Mouse (Mus musculus): ENCODE data around the gene Crybg2. TPM values are rescaled to one million over a fixed set of nuclear protein-coding genes. Genes with fewer than 3 reads are reported as not detected.

The Crybg2 gene
- total RNA-seq (2014; rRNA removed): 0.94 and 1.4 TPM in 2 replicates
- polyA plus RNA-seq (2012; rRNA removed): 0.42 and 1.6 TPM in 2 replicates

DNA sequence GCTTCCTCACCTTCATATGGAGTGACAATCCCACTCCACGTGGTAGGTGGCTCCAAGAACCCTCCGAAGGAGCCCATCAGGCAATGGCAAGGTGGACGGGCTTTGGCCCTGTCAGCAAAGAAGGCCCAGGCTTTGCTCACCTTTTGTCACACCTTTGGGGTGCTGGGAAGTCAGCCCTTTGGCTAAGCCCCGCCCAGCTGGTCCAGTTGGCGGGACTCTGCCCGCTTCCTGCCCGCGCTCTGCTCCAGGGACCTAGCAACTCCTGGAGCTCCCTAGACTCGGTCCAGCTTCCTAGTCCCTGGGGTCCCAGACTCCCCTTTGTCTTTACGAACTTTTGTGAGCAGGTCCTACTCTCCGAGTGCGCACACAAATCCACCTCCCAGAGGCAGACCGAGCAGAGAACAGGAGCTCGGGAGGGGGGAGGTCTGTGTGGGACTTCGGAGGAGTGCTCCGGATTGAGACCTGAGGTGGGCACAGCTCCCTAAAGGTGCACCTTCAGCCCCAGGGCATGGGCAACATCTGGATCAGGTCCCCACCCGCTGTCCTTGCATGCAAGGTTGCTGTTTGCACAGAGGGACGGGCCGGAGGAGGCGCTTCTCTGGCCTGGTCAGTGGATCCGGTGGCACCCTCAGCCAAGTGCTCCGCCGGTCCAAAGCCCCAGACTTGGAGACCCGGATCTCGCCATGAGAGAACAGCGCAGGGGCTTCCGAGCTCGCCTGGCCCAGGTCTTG lies at the start of gene Crybg2:
TSS of gene Crybg2 (plus strand) at position 681 of the 731 bp plus-strand sequence.
- no peak for TF ChIP-seq POLR2A (IDR thresholded peaks at IDR 0.05; ENCODE audit: extremely low read depth, insufficient read depth, low read length)
- no peak for TF ChIP-seq CTCF (IDR thresholded peaks at IDR 0.05; ENCODE audit: low read depth, low read length)
- H3K79me2 ChIP-seq (ENCODE audit: control insufficient read depth, insufficient read depth, low read length): no peaks in the 10 kb centered on the region
- no peak within 1 kb of the TSS; the same call in 1 of the 2 replicates for H3K4me3 ChIP-seq (ENCODE audit: insufficient read depth, low read depth, low read length)
- DNase-seq (ENCODE audit: extremely low read depth, low read depth, low spot score): peak; percentile 12
- H3K9ac ChIP-seq (ENCODE audit: low read depth, low read length): no peak within 1 kb of the TSS
- H3K27me3 ChIP-seq (ENCODE audit: control insufficient read depth, insufficient read depth, low read length): no peaks in the 10 kb centered on the region
- 51% methylated on average over 28 of the region's 28 CpGs for WGBS
- no peaks in the 10 kb centered on the region for H3K36me3 ChIP-seq (ENCODE audit: control insufficient read depth, insufficient read depth, low read length)
- H3K27ac ChIP-seq (replicated peaks; ENCODE audit: insufficient read depth, low read depth, low read length): peak within 1 kb of the TSS; percentile 38; the same call in 1 of the 2 replicates
- H3K4me1 ChIP-seq (ENCODE audit: control insufficient read depth, insufficient read depth, low read length): no peaks in the 10 kb centered on the region; the same call in 1 of the 2 replicates

DNA sequence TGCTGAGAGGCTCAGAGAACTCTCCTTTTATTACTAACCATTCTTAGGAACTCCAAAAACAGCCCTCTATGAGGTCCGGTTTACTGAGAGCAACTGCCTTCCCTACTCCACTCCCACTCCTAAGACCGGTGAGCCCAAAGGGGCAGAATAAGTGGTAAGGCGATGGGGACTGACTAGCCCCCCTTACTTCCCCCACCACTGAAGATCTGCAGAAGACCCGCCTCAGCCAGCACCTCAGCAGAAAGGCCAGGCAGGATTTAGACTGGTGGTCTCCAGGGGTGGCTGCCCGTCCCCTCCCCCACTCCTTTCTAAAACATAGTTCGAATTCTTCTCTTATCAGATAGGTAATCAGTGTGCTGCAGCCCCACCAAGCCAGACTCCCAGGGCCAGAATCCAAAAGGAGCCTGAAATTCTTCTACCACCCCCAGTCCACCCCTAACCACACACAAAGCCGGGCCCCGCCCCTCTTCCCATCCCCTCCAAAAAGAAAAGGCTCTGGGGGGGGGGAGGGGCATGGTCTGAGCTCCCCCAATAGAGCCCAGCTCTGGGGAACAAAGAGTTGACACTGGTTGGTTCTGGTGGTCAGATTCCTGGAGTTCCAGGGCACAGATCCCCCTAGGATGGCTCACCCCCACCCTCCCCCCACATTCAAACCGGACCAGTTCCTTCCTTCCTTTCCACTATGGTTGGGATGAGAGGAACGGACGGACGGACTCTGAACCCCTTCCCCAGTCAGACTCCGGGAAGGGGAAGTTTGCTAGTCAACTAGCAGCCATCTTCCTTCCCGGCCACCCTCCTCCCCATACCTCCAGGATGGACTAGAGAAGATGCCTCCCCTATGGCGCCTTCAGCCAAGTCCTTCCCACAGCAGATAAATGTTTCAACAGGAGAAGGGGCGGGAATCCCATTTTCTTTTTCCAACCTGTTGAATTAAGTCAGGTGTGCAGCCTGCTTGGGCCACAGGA lies 48.9 kb upstream of the Crybg2 start:
- no peaks in the 10 kb centered on the region for H3K4me1 ChIP-seq (ENCODE audit: control insufficient read depth, insufficient read depth, low read length)
- H3K27ac ChIP-seq (replicated peaks; ENCODE audit: insufficient read depth, low read depth, low read length): no peak overlapping the region
- 39% methylated on average over 16 of the region's 16 CpGs for WGBS
- no peak overlapping the region for H3K9ac ChIP-seq (ENCODE audit: low read depth, low read length)
- no peaks in the 10 kb centered on the region for H3K79me2 ChIP-seq (ENCODE audit: control insufficient read depth, insufficient read depth, low read length)
- TF ChIP-seq CTCF (IDR thresholded peaks at IDR 0.05; ENCODE audit: low read depth, low read length): no peak
- no peak for TF ChIP-seq POLR2A (IDR thresholded peaks at IDR 0.05; ENCODE audit: extremely low read depth, insufficient read depth, low read length)
- no peak overlapping the region for H3K4me3 ChIP-seq (ENCODE audit: insufficient read depth, low read depth, low read length)
- peaks cover 2% of the 10 kb centered on the region; the same call in 1 of the 2 replicates for H3K27me3 ChIP-seq (ENCODE audit: control insufficient read depth, insufficient read depth, low read length)
- no peak for DNase-seq (ENCODE audit: extremely low read depth, low read depth, low spot score)
- H3K36me3 ChIP-seq (ENCODE audit: control insufficient read depth, insufficient read depth, low read length): no peaks in the 10 kb centered on the region

GRCm38 (mm10) chr4:134012858-134013528 lies 47.6 kb upstream of the Crybg2 start:
- Histone ChIP-seq H3K79me2 (ENCODE audit: control insufficient read depth, insufficient read depth, low read length) (no peaks in the 10 kb centered on the region), H3K27me3 (ENCODE audit: control insufficient read depth, insufficient read depth, low read length) (peaks cover 12% of the 10 kb centered on the region), H3K4me1 (ENCODE audit: control insufficient read depth, insufficient read depth, low read length) (no peaks in the 10 kb centered on the region), H3K9ac (ENCODE audit: low read depth, low read length) (no peak overlapping the region), H3K36me3 (ENCODE audit: control insufficient read depth, insufficient read depth, low read length) (no peaks in the 10 kb centered on the region), H3K4me3 (ENCODE audit: insufficient read depth, low read depth, low read length) (no peak overlapping the region), H3K27ac (replicated peaks; ENCODE audit: insufficient read depth, low read depth, low read length) (no peak overlapping the region)
- 0 out of 2 replicates have a peak, but pooled peaks have one; percentile 16 for TF ChIP-seq CTCF (IDR thresholded peaks at IDR 0.05; ENCODE audit: low read depth, low read length)
- TF ChIP-seq POLR2A (IDR thresholded peaks at IDR 0.05; ENCODE audit: extremely low read depth, insufficient read depth, low read length): no peak
- WGBS: 70% methylated on average over 12 of the region's 12 CpGs
- no peak for DNase-seq (ENCODE audit: extremely low read depth, low read depth, low spot score)

DNA sequence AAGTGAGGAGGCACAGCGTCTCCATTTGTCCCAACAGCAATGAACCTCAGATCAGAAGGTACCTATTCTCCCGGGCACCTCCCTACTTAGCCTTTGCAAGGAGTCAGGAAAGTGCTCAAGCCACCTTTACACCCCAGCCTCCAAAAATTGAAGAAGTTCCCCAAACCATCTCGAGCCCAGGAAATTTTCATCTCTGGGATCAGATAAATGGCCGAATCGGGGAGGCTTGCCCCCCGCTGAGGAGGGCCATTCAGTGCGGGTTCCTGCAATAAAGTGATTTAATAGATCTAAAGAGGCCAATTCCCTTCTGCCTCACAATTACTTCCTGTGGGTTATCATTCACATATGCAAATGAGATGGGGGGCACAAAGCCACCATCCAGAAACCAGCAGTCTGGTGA lies 44.4 kb upstream of the Crybg2 start:
- Histone ChIP-seq H3K9ac (ENCODE audit: low read depth, low read length) (no peak overlapping the region), H3K27ac (replicated peaks; ENCODE audit: insufficient read depth, low read depth, low read length) (no peak overlapping the region), H3K36me3 (ENCODE audit: control insufficient read depth, insufficient read depth, low read length) (no peaks in the 10 kb centered on the region), H3K4me3 (ENCODE audit: insufficient read depth, low read depth, low read length) (no peak overlapping the region), H3K4me1 (ENCODE audit: control insufficient read depth, insufficient read depth, low read length) (no peaks in the 10 kb centered on the region), H3K79me2 (ENCODE audit: control insufficient read depth, insufficient read depth, low read length) (no peaks in the 10 kb centered on the region), H3K27me3 (ENCODE audit: control insufficient read depth, insufficient read depth, low read length) (peaks cover 28% of the 10 kb centered on the region)
- DNase-seq (ENCODE audit: extremely low read depth, low read depth, low spot score): no peak
- 39% methylated on average over 7 of the region's 7 CpGs for WGBS
- TF ChIP-seq POLR2A (IDR thresholded peaks at IDR 0.05; ENCODE audit: extremely low read depth, insufficient read depth, low read length) (no peak), CTCF (IDR thresholded peaks at IDR 0.05; ENCODE audit: low read depth, low read length) (no peak)

- Histone ChIP-seq H3K4me3 (ENCODE audit: insufficient read depth, low read depth, low read length) (no peak overlapping the region), H3K36me3 (ENCODE audit: control insufficient read depth, insufficient read depth, low read length) (no peaks in the 10 kb centered on the region), H3K27ac (replicated peaks; ENCODE audit: insufficient read depth, low read depth, low read length) (no peak overlapping the region), H3K4me1 (ENCODE audit: control insufficient read depth, insufficient read depth, low read length) (no peaks in the 10 kb centered on the region), H3K9ac (ENCODE audit: low read depth, low read length) (no peak overlapping the region), H3K27me3 (ENCODE audit: control insufficient read depth, insufficient read depth, low read length) (peaks cover 28% of the 10 kb centered on the region), H3K79me2 (ENCODE audit: control insufficient read depth, insufficient read depth, low read length) (no peaks in the 10 kb centered on the region)
- TF ChIP-seq POLR2A (IDR thresholded peaks at IDR 0.05; ENCODE audit: extremely low read depth, insufficient read depth, low read length) (no peak), CTCF (IDR thresholded peaks at IDR 0.05; ENCODE audit: low read depth, low read length) (no peak)
- WGBS: 9% methylated on average over 8 of the region's 8 CpGs
- no peak for DNase-seq (ENCODE audit: extremely low read depth, low read depth, low spot score)
These were observed 43.8 kb upstream of the Crybg2 start for GRCm38 (mm10) chr4:134016767-134017166.
